Mouse (Mus musculus): Measurements from ENCODE around the gene Cntnap2.

- TF ChIP-seq EP300 (IDR thresholded peaks at IDR 0.05; ENCODE audit: low read depth) (no peak), CTCF (IDR thresholded peaks at IDR 0.05; ENCODE audit: low read depth) (no peak)
Measured at GRCm38 (mm10) chr6:46699343-46699742, 1640.2 kb downstream of the Cntnap2 start.
